Mouse (Mus musculus) activated CD4-positive, CD25-positive, alpha-beta regulatory T cell (primary cell): Measurements from ENCODE around the gene Brinp2. TPM values are rescaled to one million over a fixed set of nuclear protein-coding genes. Genes with fewer than 3 reads are reported as not detected.

Experiments used
- polyA plus RNA-seq, 2 experiments: library from polyadenylated mRNA; unstranded; fragments of 100-300 nt; shearing (Covaris generic); gene quantifications; one replicate each; pipeline ENCODE4 v1.2.1; 2017

Brinp2 gene
- polyA plus RNA-seq: under 1 TPM in 1 of 2 experiments, not detected in 1; 0.15 TPM

DNA sequence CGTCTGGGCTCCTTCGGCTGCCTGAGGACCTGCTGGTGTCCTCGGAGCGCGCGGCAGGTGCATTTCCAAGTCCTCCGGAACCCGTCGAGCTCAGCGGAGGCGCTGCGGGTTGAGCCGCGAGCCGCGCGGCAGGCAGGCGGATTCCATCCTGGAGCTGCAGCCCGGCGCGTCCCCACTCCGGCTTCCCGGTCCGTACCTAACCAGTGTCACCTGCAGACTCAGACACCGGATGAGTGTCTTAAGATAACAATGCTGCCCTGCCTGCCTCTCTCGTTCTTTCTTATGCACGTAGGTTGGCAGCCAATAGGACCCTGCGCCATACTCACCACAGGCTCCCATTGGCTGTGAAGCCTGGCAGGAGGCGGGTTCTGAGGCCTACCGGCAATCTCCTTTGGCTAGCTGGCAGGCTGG is at the start of gene Brinp2:
Brinp2 (minus strand) TSS at position 276 of the 411 bp plus-strand sequence.

DNA sequence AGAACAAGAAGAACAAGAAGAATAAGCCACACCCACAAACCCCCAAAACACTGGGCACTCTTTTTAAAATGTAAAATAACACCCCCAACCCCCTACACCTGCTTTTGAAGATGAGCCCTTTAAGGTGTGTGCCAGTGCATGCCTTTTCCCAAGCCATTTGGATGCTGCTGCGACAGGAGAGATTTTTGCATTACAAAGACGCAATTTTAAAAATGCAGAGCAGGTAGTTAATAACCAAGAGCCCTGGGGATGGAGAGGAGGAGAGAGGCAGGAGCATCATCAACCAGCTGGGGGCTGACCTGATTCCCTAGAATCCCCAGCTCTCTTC is 5.8 kb upstream of the Brinp2 start, which contains the start of gene Astn1:
Astn1 (plus strand) TSS at position 310 of the 328 bp plus-strand sequence.

Other genes with a start within 250 kb of the Brinp2 start
- gene Astn1, start 5.9 kb upstream of the Brinp2 start, polyA plus RNA-seq: under 1 TPM in 1 of 2 experiments, not detected in 1; 0.28 TPM